Mouse (Mus musculus) spleen, adult 2 months (tissue): ENCODE measurements around the gene Cox6a1. TPM values are rescaled to one million over a fixed set of nuclear protein-coding genes. Genes with fewer than 3 reads are reported as not detected.

Experiments used
- DNase-seq, 2 experiments: peaks; one replicate each; pipeline versions ENCODE4 v3.0.0 to v3.0.0-alpha.2; 2012 to 2021; ENCODE audit warnings: low spot score in 2 of 2, low read depth in 1 of 2
- H3K27ac ChIP-seq: fragments of 200-500 bp; 2 replicates; pipeline ENCODE4 v1.5.1; 2012; ENCODE audit warnings: low read length, inconsistent platforms; ENCODE audit not compliant: insufficient read depth
- H3K27me3 ChIP-seq: fragments of 200-500 bp; 2 replicates; pipeline ENCODE4 v1.6.1; 2012; ENCODE audit warnings: mild to moderate bottlenecking, moderate library complexity, low read length, inconsistent platforms; ENCODE audit not compliant: control insufficient read depth, insufficient read depth
- H3K36me3 ChIP-seq: fragments of 200-500 bp; 2 replicates; pipeline ENCODE4 v1.6.1; 2012; ENCODE audit warnings: mild to moderate bottlenecking, low read length, inconsistent platforms; ENCODE audit not compliant: control insufficient read depth, insufficient read depth
- H3K4me1 ChIP-seq: fragments of 200-500 bp; 2 replicates; pipeline ENCODE4 v1.6.1; 2011; ENCODE audit warnings: inconsistent platforms; ENCODE audit not compliant: control insufficient read depth, insufficient read depth, insufficient read length
- H3K4me3 ChIP-seq: fragments of 200-500 bp; 2 replicates; pipeline ENCODE4 v1.5.1; 2011; ENCODE audit warnings: mild to moderate bottlenecking, inconsistent platforms; ENCODE audit not compliant: insufficient read depth, insufficient read length; ENCODE audit errors: extremely low read depth
- CTCF ChIP-seq: fragments of 200-500 bp; IDR thresholded peaks from 2 replicates; pipeline ENCODE4 v1.5.1; 2011; ENCODE audit warnings: mild to moderate bottlenecking, inconsistent platforms; ENCODE audit not compliant: insufficient read depth, insufficient read length, insufficient replicate concordance; ENCODE audit errors: extremely low read depth
- POLR2A ChIP-seq: fragments of 200-500 bp; IDR thresholded peaks from 2 replicates; pipeline ENCODE4 v1.6.1; 2011; ENCODE audit warnings: low read depth, low read length, inconsistent platforms
- WGBS: fragments of 180-500 bp; shearing (Covaris S2); methylation state at CpG from one replicate; pipeline ENCODE4 v1.1.7; 2018; 5-methylcytosine and 5-hydroxymethylcytosine counted together
- polyA plus RNA-seq: library from polyadenylated mRNA; depleted of rRNA; stranded (reverse); fragments of >200 nt; gene quantifications from 2 replicates; pipeline ENCODE4 v1.2.3, GENCODE M21; 2012; rRNA removed

Gene Cox6a1
- polyA plus RNA-seq, 1 experiment = 777 TPM

GRCm38 (mm10) chr5:115301615-115302014 is 47.2 kb downstream of the Cox6a1 start:
- H3K27ac ChIP-seq = no peak overlapping the region
- H3K4me1 ChIP-seq = peaks cover 2% of the 10 kb centered on the region; the same call in 1 of the 2 replicates
- no peak for DNase-seq
- 30% methylated on average over 13 of the region's 13 CpGs for WGBS
- H3K27me3 ChIP-seq = no peaks in the 10 kb centered on the region
- TF ChIP-seq CTCF = no peak
- TF ChIP-seq POLR2A = no peak
- peaks cover 9% of the 10 kb centered on the region for H3K36me3 ChIP-seq
- H3K4me3 ChIP-seq = peak overlapping the region; percentile 61; the same call in 1 of the 2 replicates

DNA sequence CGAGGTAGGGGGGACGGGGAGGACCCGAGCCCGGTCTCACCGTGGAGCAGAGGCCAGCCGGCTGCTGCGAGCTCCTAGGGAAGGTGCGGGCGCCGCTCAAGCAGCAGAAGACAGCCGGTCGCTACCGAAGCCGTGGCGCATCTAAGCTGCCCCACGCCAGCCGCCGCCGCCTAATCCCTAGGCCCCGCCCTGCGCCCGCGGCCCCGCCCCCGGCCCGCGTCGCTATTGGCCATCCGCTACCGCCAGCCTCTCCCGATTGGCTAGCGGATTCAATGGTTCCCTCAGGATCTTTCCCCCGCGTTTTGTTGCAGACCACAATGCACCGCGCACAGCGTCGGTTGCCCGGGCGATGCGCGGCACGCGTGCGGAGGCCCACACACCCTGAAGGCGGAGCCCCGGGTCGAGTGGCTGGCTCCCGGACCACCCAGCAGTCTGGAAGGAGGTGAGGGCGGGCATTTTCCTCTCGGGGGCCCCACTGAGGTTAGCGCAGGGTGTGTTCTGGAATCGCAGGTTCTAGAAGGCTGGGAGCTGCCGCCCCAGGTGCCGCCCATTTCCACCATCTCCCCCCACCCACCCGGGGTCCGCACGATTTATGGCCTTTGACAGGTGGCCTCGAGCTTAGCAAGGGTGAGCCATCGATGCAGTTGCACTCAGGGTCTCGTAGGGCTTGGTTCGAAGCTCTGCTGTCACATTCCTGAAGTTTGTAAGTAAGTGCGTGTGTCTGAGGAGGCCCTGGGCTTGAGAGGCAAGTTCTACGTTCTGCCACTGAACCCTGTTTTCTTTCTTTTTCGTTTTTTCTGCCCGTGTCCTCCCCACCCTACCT is 47.8 kb downstream of the Cox6a1 start, which contains the start of gene Dynll1:
Dynll1 (minus strand) TSS at position 208 of the 823 bp plus-strand sequence.
- Histone ChIP-seq H3K27me3 (no peaks in the 10 kb centered on the region), H3K4me3 (peak within 1 kb of the TSS; percentile 81), H3K27ac (peak within 1 kb of the TSS; percentile 81), H3K4me1 (peaks cover 2% of the 10 kb centered on the region; the same call in 1 of the 2 replicates), H3K36me3 (peaks cover 9% of the 10 kb centered on the region)
- WGBS = under 1% methylated on average over 66 of the region's 66 CpGs
- TF ChIP-seq POLR2A (peak; percentile 84), CTCF (no peak)
- peak; percentile 96 to 97 for DNase-seq

DNA sequence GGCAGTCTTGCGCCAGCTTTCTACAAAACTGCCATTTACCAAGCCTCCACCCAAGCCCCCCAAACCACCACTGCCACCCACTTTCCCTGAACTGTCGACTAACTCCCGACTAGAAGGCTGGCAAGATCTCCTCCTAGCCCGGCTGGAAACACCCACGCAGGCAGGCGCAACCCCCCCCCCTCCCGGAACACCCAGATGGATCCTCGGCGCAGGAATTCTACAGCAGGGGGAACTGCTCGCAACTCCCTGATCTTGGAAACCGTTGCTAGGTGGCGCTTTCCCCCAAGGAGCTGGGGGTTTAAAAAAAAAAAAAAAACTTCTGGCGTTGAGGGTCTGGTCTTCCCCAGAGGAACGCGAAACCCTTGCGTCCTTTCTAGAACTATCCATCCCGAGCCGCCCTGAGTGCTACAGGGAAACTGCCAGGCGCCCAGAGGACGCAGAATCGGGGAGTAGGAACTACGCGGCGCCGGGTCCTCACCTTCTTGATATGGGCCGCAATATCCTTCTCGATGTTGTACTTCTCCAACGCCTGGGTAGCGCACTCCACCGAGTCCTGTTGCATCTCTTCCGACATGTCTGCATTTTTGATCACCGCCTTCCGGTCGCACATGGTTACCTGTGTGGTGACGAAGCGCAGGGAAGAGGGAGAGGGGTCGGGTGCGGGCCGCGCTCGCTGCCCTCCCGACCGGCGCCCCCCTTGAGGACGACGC is 48.6 kb downstream of the Cox6a1 start:
- peak overlapping the region; percentile 81 for H3K4me3 ChIP-seq
- TF ChIP-seq CTCF (no peak), POLR2A (no peak)
- peak in 1 of 2 experiments; percentile 41 for DNase-seq
- WGBS = 1% methylated on average over 46 of the region's 46 CpGs
- H3K36me3 ChIP-seq = peaks cover 9% of the 10 kb centered on the region
- H3K27ac ChIP-seq = peak overlapping the region; percentile 81
- H3K4me1 ChIP-seq = peaks cover 2% of the 10 kb centered on the region; the same call in 1 of the 2 replicates
- H3K27me3 ChIP-seq = no peaks in the 10 kb centered on the region

DNA sequence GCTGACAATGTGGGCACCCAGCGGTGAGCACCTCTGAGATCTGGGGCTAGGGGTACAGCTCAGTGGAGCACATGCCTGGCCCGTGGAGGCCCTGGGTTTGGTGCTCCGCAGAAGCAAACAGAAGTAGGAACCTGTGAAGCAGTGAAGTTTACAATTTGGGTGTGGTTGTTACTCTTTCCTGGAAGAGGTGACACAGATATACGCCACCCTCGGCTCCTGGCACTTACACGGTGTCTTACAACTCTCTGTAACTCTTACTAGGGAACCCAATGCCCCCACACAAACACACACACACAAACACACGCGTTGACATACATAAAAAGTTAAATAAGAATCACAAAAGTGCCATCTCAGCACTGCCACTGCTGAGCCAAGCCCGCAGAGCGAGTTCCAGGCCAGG is 52.4 kb downstream of the Cox6a1 start:
- peaks cover 9% of the 10 kb centered on the region for H3K36me3 ChIP-seq
- H3K4me3 ChIP-seq = no peak overlapping the region
- WGBS = 87% methylated on average over 10 of the region's 10 CpGs
- TF ChIP-seq POLR2A (no peak), CTCF (no peak)
- no peak overlapping the region for H3K27ac ChIP-seq
- no peaks in the 10 kb centered on the region for H3K27me3 ChIP-seq
- DNase-seq = no peak
- H3K4me1 ChIP-seq = peaks cover 2% of the 10 kb centered on the region; the same call in 1 of the 2 replicates

Other genes starting within 250 kb of the Cox6a1 start
- gene Acads, start 229.6 kb downstream of the Cox6a1 start, polyA plus RNA-seq = 30.6 and 33.4 TPM in 2 replicates
- 38.7 and 44.4 TPM in 2 replicates for gene Unc119b, start 214.0 kb downstream of the Cox6a1 start, polyA plus RNA-seq
- 39.1 and 44.0 TPM in 2 replicates for gene Mlec, start 190.8 kb downstream of the Cox6a1 start, polyA plus RNA-seq
- gene Cabp1, start 154.6 kb downstream of the Cox6a1 start, polyA plus RNA-seq = 0.72 and 1.5 TPM in 2 replicates
- 55.6 and 85.5 TPM in 2 replicates for gene Pop5, start 113.1 kb downstream of the Cox6a1 start, polyA plus RNA-seq
- gene Rnf10, start 76.1 kb downstream of the Cox6a1 start, polyA plus RNA-seq = 124 and 125 TPM in 2 replicates
- gene Coq5, start 69.3 kb downstream of the Cox6a1 start, polyA plus RNA-seq = 6.3 and 6.6 TPM in 2 replicates
- 135 and 214 TPM in 2 replicates for gene Dynll1, start 48.0 kb downstream of the Cox6a1 start, polyA plus RNA-seq
- 57.8 and 102 TPM in 2 replicates for gene Srsf9, start 21.8 kb downstream of the Cox6a1 start, polyA plus RNA-seq
- gene Gatc, start 7.8 kb downstream of the Cox6a1 start, polyA plus RNA-seq = 4.9 and 5.8 TPM in 2 replicates
- gene Triap1, start 7.8 kb downstream of the Cox6a1 start, polyA plus RNA-seq = 5.7 and 7.5 TPM in 2 replicates
- 0.47 and 1.1 TPM in 2 replicates for gene Msi1, start 80.6 kb upstream of the Cox6a1 start, polyA plus RNA-seq
- gene Pla2g1b, start 117.3 kb upstream of the Cox6a1 start, polyA plus RNA-seq = 284 and 435 TPM in 2 replicates
- 19.6 and 28.2 TPM in 2 replicates for gene Sirt4, start 135.7 kb upstream of the Cox6a1 start, polyA plus RNA-seq
- 63.8 and 76.1 TPM in 2 replicates for gene Pxn, start 157.7 kb upstream of the Cox6a1 start, polyA plus RNA-seq
- gene Rplp0, start 210.5 kb upstream of the Cox6a1 start, polyA plus RNA-seq = 2,439 and 2,476 TPM in 2 replicates
- 48.3 and 61.8 TPM in 2 replicates for gene Gcn1l1, start 216.3 kb upstream of the Cox6a1 start, polyA plus RNA-seq